Mouse (Mus musculus) bone marrow, adult 2 months (tissue): Measurements from ENCODE around the gene Sstr1.

Experiments
- CTCF ChIP-seq: fragments of 200-500 bp; IDR thresholded peaks from 2 replicates; pipeline ENCODE4 v1.5.1; 2011; ENCODE audit warnings: low read length, control low read depth; ENCODE audit not compliant: control insufficient read depth, insufficient read depth
- POLR2A ChIP-seq: fragments of 200-500 bp; IDR thresholded peaks from 2 replicates; pipeline ENCODE4 v1.6.1; 2011; ENCODE audit warnings: low read depth, mild to moderate bottlenecking, control low read depth, low read length, borderline replicate concordance; ENCODE audit not compliant: control insufficient read depth

- no peak for TF ChIP-seq CTCF
- TF ChIP-seq POLR2A, result no peak
Observed at GRCm38 (mm10) chr12:58225644-58226043, 14.1 kb downstream of the Sstr1 start.
